Mouse (Mus musculus) regulatory T cell (primary cell): ENCODE measurements around the gene Dnajb12.

Experiments
- in situ Hi-C: fragments of 300-600 bp; cut with MboI, MseI; formaldehyde crosslinking; loops from one replicate; pipeline ENCODE4 v1.15.1; 2025; ENCODE audit warnings: high pct_unique_total_duplicates

Dnajb12 gene

DNA sequence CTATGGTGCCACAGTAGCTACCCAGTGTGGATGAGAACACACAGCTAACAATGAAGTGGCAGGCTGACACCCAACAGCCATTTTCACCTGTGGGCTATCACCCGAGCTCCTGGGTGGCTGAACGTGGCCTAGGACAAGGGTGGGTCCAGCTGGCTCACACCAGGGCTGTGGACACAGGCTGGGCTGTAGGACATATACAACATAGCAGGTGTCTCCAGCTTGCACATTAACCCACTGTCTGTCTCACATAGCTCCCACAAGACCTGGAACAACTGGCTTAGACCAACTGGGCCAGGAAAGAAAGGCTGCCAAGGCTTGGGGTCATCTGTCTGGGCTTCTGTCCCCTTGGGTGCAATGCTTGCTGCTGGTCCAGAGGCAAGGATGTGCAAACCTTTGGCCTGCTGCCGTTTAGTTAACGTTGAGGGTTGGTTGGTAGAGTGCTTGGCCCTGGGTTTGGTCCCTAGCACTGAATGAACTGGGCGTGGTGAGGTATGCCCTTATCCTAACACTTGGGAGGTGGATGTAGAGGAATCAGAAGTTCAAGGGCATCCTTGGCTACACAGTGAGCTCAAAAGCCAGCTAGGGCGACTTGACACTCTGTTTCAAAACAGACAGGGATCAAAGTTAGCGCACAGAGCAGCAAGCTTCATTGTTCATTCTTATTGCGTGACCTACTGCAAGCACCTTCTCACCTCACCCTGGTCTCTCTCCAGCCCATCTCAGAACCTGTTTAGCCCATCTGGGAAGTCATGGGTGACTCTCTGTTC lies 36.0 kb downstream of the Dnajb12 start:
- in situ Hi-C loops: loop anchor here (25.0 kb wide), 1 partner anchor 822 kb away; no protein-coding TSS in a partner anchor

DNA sequence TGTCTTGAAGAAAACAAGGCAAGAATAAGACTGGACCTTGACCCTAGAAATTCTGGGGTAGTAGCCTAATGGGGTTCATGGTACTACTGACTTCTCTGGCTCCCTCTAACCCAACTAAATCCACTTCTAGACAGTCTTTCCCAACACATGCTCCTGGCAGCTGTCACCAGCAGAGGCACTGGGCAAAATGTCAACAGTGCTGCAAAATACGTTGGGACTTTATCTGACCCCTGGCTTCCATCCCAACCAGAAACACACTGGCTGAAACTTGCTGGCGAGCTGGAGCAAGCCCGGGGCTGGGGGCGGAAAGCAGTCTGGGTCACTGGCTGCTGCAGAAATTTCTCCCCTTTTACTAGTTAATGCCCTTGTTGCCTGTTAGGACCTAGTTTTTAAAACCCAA lies 36.8 kb downstream of the Dnajb12 start:
- in situ Hi-C loops: loop anchor here (25.0 kb wide), 1 partner anchor 821 kb away; no protein-coding TSS in a partner anchor

DNA sequence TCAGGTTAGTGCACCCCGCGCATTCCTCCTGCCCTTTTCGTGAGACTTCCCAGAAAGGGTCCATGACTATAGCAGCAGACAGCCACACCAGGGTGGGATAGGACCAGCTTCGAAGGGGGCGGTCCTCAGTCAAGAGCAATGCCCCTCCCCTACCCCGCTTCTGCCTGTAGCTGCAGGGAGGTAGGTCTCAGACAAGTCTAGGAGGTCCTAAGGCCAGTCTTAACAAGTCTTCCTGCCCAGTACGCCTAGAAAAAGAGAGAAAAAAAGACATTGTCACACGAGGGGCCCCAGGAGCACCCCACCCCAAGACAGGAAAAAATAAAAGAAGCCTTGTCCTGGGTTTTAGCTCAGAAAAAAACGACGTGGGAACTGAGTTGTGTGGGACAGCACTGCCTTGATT lies 37.3 kb downstream of the Dnajb12 start:
- in situ Hi-C loops: loop anchor here (25.0 kb wide), 1 partner anchor 821 kb away; no protein-coding TSS in a partner anchor

DNA sequence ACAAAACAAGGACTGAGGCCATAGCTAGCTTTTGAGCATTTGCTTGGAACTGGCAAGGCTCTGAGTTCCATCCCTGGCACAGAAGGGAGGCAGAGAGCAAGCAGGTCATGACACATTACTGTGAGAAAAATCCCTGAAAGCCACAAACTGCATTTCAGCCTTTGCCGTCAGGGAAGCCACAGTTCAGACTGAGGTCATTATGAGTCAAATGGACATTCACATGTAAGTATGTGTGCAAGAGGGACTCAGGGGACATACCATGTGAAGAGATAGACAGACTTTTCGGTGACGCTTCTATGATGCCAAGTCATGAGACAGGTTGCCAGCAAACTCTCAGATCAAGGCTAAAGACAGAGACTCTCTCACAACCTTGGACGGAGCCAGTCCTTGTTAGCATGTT lies 38.8 kb downstream of the Dnajb12 start:
- in situ Hi-C loops: loop anchor here (25.0 kb wide), 1 partner anchor 819 kb away; no protein-coding TSS in a partner anchor

DNA sequence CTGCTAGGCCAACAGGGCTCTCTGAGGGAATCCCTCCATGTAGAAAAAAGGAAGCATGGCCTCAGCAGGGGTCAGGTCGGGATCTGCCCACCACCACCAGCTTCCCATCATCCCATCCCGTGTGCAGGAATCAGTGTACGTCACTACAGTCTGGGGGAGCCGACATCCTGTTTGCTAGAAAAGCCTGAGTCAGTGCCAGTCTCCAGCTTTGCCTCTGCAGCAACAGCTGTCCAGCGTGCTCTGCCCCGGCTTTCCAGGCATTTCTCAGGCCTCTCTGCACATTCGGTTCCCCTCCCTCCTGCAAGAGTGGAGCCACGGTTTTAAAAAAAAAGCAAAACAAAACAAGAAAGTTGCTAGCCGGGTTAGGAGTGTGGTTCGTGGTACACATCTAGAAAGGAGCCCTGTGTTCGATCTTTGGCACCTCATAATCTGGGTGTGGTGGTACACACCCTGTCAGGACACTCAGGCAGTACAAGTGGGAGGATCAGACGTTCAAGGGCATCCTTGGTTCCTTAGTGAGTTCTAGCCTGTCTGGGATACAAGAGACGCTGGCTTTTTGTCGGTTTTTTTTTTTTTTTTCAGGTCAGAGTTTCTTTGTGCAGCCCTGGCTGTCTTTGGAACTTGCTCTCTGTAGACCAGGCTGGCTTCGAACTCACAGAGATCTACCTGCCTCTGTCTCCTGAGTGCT lies 40.3 kb downstream of the Dnajb12 start:
- in situ Hi-C loops: loop anchor here (25.0 kb wide), 1 partner anchor 818 kb away; no protein-coding TSS in a partner anchor

DNA sequence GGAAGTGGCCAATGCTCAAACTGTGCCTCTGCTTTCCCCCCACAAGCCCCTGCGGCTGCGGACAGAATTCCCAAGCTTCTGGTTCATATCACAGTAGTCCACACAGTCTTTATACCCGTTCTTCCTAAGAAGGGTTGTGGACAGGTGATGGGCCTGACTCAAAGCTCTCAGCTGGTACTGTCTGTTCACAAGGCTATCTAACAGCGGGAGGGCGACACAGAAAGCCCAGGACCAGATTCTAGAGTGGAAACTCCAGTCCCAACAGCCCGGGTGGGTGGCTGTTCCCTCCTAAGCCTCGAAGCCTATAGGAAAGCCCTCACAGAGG lies 41.1 kb downstream of the Dnajb12 start:
- in situ Hi-C loops: loop anchor here (25.0 kb wide), 1 partner anchor 817 kb away; no protein-coding TSS in a partner anchor

DNA sequence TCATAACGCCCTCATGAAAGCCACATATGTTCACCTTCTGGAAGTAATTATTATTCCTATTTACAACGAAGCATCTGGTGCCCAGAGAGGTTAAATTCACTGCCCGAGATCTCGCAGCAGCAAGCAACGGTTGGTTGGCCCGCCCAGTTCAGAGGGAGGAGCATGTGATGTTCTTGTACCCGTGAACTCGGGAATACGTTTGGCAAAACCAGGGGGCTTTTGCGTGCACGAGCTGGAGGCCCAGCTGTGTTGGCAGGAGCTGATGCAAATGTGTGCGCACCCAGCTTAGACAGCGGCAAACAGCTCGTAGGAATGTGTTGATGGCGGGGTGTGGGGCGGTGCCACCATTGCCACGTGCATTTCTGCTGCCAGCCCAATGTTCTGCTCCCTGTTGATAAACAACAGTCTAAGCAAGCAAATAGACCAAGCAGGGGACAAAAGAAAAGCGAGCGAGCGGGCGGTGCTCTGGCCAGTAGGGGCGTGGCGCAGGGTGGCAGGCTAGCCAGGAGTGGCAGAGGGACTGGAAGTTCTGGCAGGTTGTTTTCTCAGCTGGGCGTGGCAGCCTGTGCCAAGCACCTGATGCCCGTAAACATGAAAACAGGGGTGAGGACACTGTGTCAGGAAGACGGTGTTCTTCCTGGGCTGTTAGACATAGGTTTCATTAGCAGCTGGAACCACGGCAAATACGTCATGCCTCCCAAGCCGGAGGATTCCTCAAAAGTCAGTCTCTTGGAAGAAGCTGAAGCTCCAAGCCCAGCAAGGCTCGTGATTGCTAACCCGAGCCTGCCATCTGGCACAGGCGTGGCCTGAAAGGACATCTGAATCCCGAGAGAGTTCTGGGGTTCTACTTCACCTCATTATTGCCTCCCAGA lies 41.7 kb downstream of the Dnajb12 start:
- in situ Hi-C loops: loop anchor here (25.0 kb wide), 1 partner anchor 816 kb away; no protein-coding TSS in a partner anchor

DNA sequence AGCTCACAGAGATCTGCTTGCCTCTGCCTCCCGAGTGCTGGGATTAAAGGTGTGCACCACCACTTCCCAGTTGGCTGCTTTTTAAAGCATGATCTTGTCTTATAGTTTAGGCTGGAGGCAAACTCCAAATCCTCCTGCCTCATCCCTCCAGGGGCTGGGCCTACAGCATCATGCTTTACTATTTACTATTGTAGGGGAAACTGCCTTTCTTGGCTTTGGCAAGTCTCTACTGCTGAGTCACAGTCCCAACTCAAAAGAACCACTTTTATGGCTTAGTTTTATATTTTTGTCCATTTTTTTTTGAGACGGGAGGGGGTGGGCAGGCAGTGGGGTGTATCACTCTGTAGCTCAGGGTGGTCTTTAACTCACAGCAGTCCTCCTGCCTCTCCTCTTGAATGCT lies 44.1 kb downstream of the Dnajb12 start:
- in situ Hi-C loops: loop anchor here (25.0 kb wide), 1 partner anchor 814 kb away; no protein-coding TSS in a partner anchor

DNA sequence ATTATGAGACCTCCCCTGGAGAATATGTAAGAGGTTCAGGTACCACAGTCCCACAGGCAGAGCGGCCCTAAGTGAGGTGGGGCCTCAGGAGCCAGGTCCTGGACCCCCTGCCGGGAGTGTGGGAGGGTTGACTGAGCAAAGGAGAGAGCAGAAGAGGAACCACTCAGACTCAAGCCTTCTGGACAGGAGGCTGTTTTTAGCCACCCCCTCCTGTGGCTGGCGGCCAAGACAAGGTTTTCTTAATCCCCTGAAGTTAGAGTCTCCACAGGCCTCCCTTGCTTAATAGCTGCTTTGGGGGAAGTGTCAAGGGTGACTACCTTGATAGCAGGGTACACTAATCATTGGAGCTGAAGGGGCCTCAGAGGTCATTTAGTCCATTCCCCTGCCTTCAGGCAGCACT lies 44.9 kb downstream of the Dnajb12 start:
- in situ Hi-C loops: loop anchor here (25.0 kb wide), 1 partner anchor 813 kb away; no protein-coding TSS in a partner anchor

DNA sequence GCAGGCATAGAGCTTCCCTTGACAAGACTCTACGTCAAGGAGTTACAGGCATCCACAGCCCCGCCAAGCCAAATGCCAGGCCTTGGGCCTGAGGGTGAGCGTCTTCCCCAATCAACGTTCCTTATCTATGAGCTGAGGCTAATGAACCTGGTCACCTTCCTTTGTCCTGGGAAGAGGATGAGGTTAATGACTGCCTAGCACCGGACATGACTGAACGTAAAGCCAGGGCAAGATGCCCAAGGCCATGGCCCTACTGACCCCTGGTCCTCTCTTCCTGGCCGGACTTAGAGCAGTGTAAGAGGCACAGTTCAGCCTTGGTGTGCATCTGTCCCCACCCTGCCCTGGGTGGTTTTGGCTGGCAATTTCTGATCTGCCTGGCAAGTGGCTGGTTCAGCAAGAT lies 49.8 kb downstream of the Dnajb12 start:
- in situ Hi-C loops: no loop called here

DNA sequence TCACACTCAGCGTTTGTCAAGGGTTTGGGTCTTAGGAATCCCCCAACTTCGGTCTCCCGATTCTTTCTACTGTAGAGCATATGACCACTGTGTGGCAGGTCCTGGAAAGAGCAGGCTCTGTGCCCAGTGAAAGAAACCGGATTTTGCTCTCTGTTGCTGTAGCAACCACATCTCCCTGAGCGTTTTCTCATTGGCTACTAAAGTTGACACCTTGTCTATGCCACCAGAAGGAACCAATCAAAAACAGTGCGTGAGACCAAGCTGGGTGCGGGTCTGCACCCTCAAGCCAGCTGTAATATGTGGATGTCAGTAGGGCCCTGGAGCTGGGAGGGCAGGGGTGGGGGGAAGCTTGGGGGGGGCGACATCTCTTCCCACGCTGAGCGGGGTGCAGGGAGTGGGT lies 51.6 kb downstream of the Dnajb12 start:
- in situ Hi-C loops: no loop called here

DNA sequence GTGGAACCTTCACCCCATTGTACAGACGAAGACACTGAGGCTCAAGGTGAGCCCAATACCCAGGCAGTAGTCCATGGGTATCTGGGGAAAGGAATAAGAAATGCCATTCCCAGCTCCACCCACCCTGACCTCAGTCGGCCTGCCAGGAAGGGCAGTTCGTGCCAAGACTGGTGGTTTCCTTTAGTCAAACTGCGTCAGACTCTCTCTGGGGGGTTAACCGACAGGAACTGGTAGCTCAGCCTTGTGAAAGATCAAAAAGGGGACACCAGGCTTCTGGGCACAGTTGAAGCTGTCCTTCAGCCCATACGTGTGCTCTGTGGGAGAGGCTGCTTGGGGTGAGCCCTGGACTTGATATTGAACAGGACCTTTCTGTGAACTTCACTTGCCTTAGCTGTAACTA lies 53.2 kb downstream of the Dnajb12 start:
- in situ Hi-C loops: no loop called here

DNA sequence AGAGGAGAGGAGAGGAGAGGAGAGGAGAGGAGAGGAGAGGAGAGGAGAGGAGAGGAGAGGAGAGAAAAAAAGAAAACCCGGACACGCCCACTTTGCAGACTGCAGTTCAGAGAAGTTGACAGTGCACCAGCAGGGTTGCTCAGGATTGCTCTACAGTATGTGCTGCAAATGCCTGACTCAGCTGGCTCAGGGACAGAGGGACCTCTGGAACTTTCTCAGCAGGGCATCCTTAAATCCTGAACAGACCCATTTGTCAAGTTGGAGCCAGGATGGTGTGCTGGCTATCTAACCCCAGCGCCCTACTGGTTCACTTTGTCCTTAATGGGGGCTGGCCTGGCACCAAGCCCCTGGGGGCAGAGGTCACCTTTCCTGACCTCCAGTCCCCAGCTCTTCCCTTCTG lies 54.7 kb downstream of the Dnajb12 start:
- in situ Hi-C loops: no loop called here

DNA sequence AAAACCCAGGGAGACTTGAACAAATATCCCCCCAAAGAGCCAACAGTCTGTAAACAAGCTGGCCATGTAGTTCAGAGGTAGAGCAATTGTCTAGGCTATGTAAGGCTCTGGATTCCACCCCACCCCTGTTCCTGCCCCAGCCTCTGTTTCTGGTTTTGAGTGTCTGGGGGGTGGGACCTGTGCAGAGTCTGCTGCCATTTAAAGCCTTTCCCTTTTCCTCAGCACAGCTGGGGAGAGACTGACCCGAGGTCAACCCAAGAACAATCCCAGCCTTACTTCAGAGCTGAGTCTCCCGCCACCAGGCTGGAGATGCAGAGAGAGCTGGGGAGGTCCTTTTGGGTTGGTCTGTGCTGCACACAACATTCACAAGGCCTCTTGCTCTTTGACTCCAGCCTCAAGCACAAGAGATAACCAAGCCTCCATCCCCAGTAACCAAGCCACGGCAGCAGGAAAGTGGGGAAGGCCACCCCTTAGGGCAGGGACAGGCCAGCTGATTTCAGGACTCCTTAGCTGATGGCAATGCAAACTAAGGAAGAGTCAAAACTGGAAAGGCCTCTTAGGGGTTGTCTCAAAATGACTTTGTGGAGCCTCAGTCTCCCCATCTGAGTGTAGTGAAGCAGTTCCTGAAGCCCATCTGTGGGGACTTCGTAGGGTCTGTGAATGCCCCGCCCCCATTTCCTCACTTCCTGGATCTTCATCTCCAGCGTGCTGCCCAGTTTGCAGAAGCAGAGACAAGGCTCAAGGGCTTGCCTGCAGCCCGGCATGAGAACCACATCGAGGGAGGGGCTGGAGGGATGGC lies 56.9 kb downstream of the Dnajb12 start:
- in situ Hi-C loops: no loop called here

DNA sequence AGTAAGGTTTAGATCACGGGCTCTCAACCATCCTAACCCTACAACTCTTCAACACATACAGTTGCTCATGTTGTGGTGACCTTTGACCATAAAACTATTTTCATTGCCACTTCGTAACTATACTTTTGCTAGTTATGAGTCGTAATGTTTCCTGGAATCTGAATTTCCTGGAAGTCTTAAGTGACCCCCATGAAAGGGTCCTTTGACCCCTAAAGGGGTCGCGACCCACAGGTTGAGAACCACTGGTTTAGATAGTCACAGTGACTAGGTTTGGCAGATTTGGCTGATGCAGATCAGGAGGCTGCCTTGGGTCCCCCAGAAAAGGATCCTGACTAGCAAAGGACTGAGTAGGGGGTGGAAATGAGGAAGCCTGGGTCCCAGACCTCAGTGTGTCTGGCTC lies 59.3 kb downstream of the Dnajb12 start:
- in situ Hi-C loops: no loop called here

DNA sequence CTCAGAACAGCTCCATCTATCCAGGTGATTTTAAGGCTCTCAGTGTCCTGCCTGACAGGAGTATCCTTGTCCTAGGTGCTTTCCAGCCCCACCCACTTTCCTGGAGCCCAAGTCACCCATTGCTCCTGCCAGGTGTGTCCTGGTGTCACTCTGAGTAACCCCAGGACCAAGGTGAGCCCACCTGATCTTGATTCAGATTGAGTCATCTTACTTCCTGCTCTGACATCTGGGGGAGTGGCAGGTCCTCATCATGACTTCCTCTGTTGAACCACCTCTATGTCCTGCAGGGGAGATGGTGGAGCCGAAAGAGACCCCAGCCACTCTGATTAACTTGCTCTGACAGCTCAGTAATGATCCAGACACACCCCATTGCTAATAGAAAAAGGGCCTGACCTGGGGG lies 59.7 kb downstream of the Dnajb12 start:
- in situ Hi-C loops: no loop called here

DNA sequence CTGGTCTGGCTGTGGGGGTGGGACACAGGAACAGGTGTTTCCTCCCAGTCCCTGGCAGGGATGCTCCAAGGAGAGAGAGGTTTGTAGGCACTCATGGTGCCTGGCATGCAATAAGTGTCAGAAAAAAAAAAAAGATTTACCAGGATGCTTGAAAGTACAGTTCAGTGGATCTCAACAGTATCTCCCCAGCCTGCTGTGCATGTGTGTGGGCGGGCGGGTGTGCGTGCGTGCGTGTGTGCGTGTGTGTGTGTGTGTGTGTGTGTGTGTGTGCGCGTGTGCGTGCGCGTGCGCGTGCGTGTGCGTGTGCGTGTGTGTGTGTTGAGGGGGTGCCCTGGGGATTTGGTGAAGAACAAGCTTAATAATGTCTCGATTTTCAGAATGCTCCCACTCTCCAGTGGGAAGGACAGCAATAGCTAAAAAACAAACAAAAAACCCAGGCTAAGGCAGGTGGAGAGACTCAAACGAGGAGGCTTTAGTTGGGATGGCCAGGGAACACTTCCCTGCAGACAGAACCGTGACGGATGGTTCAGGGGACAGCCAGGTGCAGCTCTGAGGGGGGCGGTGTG lies 63.0 kb downstream of the Dnajb12 start:
- in situ Hi-C loops: no loop called here

DNA sequence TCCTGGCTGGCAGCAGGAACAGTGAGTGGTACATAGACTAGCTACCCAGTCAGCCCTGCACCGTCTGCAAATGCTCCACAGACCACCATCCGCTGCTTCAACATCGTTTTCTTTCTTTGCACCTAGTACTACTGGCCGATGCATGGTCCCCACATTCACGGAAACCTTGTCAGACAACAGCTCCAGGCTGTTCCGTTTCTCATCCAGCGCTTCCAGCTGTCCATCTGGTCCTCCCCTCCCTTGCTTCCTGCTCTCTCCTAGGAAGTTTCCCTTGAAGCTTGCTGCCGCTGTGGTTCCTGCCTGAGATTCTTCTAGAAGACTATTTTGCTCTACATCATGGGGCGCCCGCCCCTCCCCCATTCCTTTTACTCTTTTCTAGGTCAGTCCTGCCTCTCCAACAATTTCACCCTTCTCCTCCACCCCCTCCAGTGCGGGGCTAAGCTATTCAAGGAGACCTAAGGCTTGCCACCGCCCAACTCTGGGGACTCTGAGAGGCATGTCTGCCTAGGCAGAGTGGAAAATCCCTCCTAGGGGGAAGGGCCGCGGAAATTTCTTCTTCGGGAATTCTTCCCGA lies 63.6 kb downstream of the Dnajb12 start:
- in situ Hi-C loops: no loop called here

DNA sequence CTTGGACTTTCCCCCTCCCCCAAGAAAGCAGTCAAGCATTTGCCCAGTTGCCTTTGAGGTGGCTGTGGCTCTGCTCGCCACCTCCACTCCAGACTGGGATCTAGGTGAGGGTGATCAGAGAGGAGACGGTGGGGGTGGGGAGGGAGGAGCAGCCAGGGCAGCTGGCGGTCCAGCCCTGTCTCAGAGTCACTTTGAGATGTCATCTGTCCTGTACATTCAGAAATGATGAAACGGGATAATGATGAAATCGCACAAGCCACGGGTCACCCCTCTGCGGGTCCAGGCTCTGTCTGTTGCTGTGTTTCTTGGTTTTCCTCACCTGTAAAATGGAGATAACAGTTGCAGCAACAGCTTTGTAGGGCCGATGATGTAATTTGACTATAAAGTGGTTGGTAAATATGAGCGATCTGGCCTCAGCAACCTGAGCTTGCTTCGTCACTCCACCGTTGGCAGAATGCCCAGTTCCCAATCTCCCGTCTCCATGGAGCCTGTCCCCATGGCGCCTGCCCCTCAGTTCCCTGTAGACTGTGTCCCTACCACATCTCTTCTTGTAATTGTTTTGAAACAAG lies 64.1 kb downstream of the Dnajb12 start:
- in situ Hi-C loops: no loop called here

DNA sequence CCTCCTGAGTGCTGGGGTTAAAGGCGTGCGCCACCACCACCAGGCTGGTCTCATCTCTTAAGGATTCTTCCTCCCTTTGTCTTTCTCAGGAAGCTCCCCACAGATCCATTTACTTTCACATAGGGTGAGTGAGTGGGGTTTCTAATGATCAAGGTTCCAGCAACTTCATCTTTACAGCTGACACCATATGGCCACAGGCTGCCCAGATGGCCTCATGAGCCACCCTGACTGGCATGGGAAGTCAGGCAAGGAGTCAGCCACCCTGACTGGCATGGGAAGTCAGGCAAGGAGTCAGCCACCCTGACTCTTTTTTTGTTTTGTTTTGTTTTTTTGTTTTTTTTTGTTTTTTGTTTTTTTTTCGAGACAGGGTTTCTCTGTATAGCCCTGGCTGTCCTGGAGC lies 66.1 kb downstream of the Dnajb12 start:
- in situ Hi-C loops: no loop called here
